Mouse (Mus musculus): ENCODE measurements at regions not wholly inside any gene's neighbourhood (a gene's known extent, or its start where the extent isn't known, plus 50 kb on each side); places are given as distances from the start of the nearest gene placed in this dataset.

- Histone ChIP-seq H3K4me1 (replicated peaks; ENCODE audit: control insufficient read depth in 2 of 2, insufficient read depth in 2 of 2, low read length in 1 of 2) (no peaks in the 10 kb centered on the region), H3K4me3 (ENCODE audit: insufficient read depth in 1 of 2, low read depth in 2 of 2, low read length in 2 of 2) (no peak overlapping the region), H3K9ac (replicated peaks) (no peak overlapping the region), H3K27me3 (ENCODE audit: control insufficient read depth, insufficient read depth, low read length) (no peaks in the 10 kb centered on the region), H3K9me3 (ENCODE audit: control insufficient read depth, low read length) (no peaks in the 10 kb centered on the region), H3K27ac (no peak overlapping the region), H3K36me3 (replicated peaks; ENCODE audit: control insufficient read depth, insufficient read depth, low read depth) (no peaks in the 10 kb centered on the region), H3K4me2 (ENCODE audit: low read depth) (no peak overlapping the region)
- no peak for TF ChIP-seq CTCF (IDR thresholded peaks at IDR 0.05; ENCODE audit: low read depth)
- TF ChIP-seq EP300 (IDR thresholded peaks at IDR 0.05; ENCODE audit: low read depth) = no peak
- DNase-seq (ENCODE audit: low read depth in 3 of 3, low spot score in 3 of 3) = no peak
- 58% methylated on average over 3 of the region's 3 CpGs for WGBS (ENCODE audit: insufficient replicate concordance)
- no peak for ATAC-seq (ENCODE audit: insufficient read depth)
Measured at GRCm38 (mm10) chr1:71923731-71924130, 270.7 kb upstream of the Fn1 start.

GRCm38 (mm10) chr1:71921456-71921855 lies 268.5 kb upstream of the Fn1 start:
- H3K4me2 ChIP-seq (ENCODE audit: low read depth) = no peak overlapping the region
- no peaks in the 10 kb centered on the region for H3K9me3 ChIP-seq (ENCODE audit: control insufficient read depth, low read length)
- no peak overlapping the region for H3K27ac ChIP-seq
- H3K27me3 ChIP-seq (ENCODE audit: control insufficient read depth, insufficient read depth, low read length) = no peaks in the 10 kb centered on the region
- no peak overlapping the region for H3K4me3 ChIP-seq (ENCODE audit: insufficient read depth in 1 of 2, low read depth in 2 of 2, low read length in 2 of 2)
- H3K36me3 ChIP-seq (replicated peaks; ENCODE audit: control insufficient read depth, insufficient read depth, low read depth) = no peaks in the 10 kb centered on the region
- no peak for DNase-seq (ENCODE audit: low read depth in 3 of 3, low spot score in 3 of 3)
- WGBS (ENCODE audit: insufficient replicate concordance) = 61% methylated on average over 2 of the region's 2 CpGs
- TF ChIP-seq EP300 (IDR thresholded peaks at IDR 0.05; ENCODE audit: low read depth) (no peak), CTCF (IDR thresholded peaks at IDR 0.05; ENCODE audit: low read depth) (no peak)
- H3K4me1 ChIP-seq (replicated peaks; ENCODE audit: control insufficient read depth in 2 of 2, insufficient read depth in 2 of 2, low read length in 1 of 2) = 0 out of 4 replicates have a peak, but pooled peaks cover 0 to 1% of the 10 kb centered on the region in 2 experiments
- no peak for ATAC-seq (ENCODE audit: insufficient read depth)
- no peak overlapping the region for H3K9ac ChIP-seq (replicated peaks)

GRCm38 (mm10) chr1:71919891-71920290 lies 266.9 kb upstream of the Fn1 start:
- no peak overlapping the region for H3K4me3 ChIP-seq (ENCODE audit: insufficient read depth in 1 of 2, low read depth in 2 of 2, low read length in 2 of 2)
- 0 out of 4 replicates have a peak, but pooled peaks cover 0 to 1% of the 10 kb centered on the region in 2 experiments for H3K4me1 ChIP-seq (replicated peaks; ENCODE audit: control insufficient read depth in 2 of 2, insufficient read depth in 2 of 2, low read length in 1 of 2)
- H3K27me3 ChIP-seq (ENCODE audit: control insufficient read depth, insufficient read depth, low read length) = no peaks in the 10 kb centered on the region
- H3K9me3 ChIP-seq (ENCODE audit: control insufficient read depth, low read length) = no peaks in the 10 kb centered on the region
- WGBS (ENCODE audit: insufficient replicate concordance) = 40% methylated on average over 2 of the region's 2 CpGs
- no peak for DNase-seq (ENCODE audit: low read depth in 3 of 3, low spot score in 3 of 3)
- H3K9ac ChIP-seq (replicated peaks) = no peak overlapping the region
- no peak for ATAC-seq (ENCODE audit: insufficient read depth)
- TF ChIP-seq CTCF (IDR thresholded peaks at IDR 0.05; ENCODE audit: low read depth) = no peak
- no peak for TF ChIP-seq EP300 (IDR thresholded peaks at IDR 0.05; ENCODE audit: low read depth)
- no peak overlapping the region for H3K4me2 ChIP-seq (ENCODE audit: low read depth)
- H3K27ac ChIP-seq = no peak overlapping the region
- H3K36me3 ChIP-seq (replicated peaks; ENCODE audit: control insufficient read depth, insufficient read depth, low read depth) = no peaks in the 10 kb centered on the region

GRCm38 (mm10) chr1:71917021-71917420 lies 264.0 kb upstream of the Fn1 start:
- 40% methylated on average over 2 of the region's 2 CpGs for WGBS (ENCODE audit: insufficient replicate concordance)

GRCm38 (mm10) chr1:71914439-71914838 lies 261.4 kb upstream of the Fn1 start:
- 69% methylated on average over 3 of the region's 3 CpGs for WGBS (ENCODE audit: insufficient replicate concordance)
- H3K4me1 ChIP-seq (replicated peaks; ENCODE audit: control insufficient read depth in 2 of 2, insufficient read depth in 2 of 2, low read length in 1 of 2) = peaks cover 0 to 3% of the 10 kb centered on the region in 2 experiments; a peak in 1 of 4 replicates
- no peak for ATAC-seq (ENCODE audit: insufficient read depth)

More at GRCm38 (mm10) chr1:71917021-71917420, 264.0 kb upstream of the Fn1 start:
- H3K27me3 ChIP-seq (ENCODE audit: control insufficient read depth, insufficient read depth, low read length) = no peaks in the 10 kb centered on the region
- H3K36me3 ChIP-seq (replicated peaks; ENCODE audit: control insufficient read depth, insufficient read depth, low read depth) = no peaks in the 10 kb centered on the region
- ATAC-seq (ENCODE audit: insufficient read depth) = no peak
- no peaks in the 10 kb centered on the region for H3K9me3 ChIP-seq (ENCODE audit: control insufficient read depth, low read length)
- no peak overlapping the region for H3K4me2 ChIP-seq (ENCODE audit: low read depth)
- peaks cover 0 to 3% of the 10 kb centered on the region in 2 experiments; a peak in 1 of 4 replicates for H3K4me1 ChIP-seq (replicated peaks; ENCODE audit: control insufficient read depth in 2 of 2, insufficient read depth in 2 of 2, low read length in 1 of 2)
- no peak overlapping the region for H3K9ac ChIP-seq (replicated peaks)
- DNase-seq (ENCODE audit: low read depth in 3 of 3, low spot score in 3 of 3) = no peak
- H3K27ac ChIP-seq = no peak overlapping the region
- TF ChIP-seq CTCF (IDR thresholded peaks at IDR 0.05; ENCODE audit: low read depth) (no peak), EP300 (IDR thresholded peaks at IDR 0.05; ENCODE audit: low read depth) (no peak)
- H3K4me3 ChIP-seq (ENCODE audit: insufficient read depth in 1 of 2, low read depth in 2 of 2, low read length in 2 of 2) = no peak overlapping the region

More at GRCm38 (mm10) chr1:71914439-71914838, 261.4 kb upstream of the Fn1 start:
- no peaks in the 10 kb centered on the region for H3K36me3 ChIP-seq (replicated peaks; ENCODE audit: control insufficient read depth, insufficient read depth, low read depth)
- TF ChIP-seq CTCF (IDR thresholded peaks at IDR 0.05; ENCODE audit: low read depth) = no peak
- TF ChIP-seq EP300 (IDR thresholded peaks at IDR 0.05; ENCODE audit: low read depth) = no peak
- H3K4me2 ChIP-seq (ENCODE audit: low read depth) = no peak overlapping the region
- no peak overlapping the region for H3K27ac ChIP-seq
- H3K4me3 ChIP-seq (ENCODE audit: insufficient read depth in 1 of 2, low read depth in 2 of 2, low read length in 2 of 2) = no peak overlapping the region
- H3K27me3 ChIP-seq (ENCODE audit: control insufficient read depth, insufficient read depth, low read length) = no peaks in the 10 kb centered on the region
- H3K9ac ChIP-seq (replicated peaks) = no peak overlapping the region
- no peaks in the 10 kb centered on the region for H3K9me3 ChIP-seq (ENCODE audit: control insufficient read depth, low read length)
- DNase-seq (ENCODE audit: low read depth in 3 of 3, low spot score in 3 of 3) = no peak
